Mouse (Mus musculus): Measurements from ENCODE around the gene Cyp11a1.

Cyp11a1 gene

DNA sequence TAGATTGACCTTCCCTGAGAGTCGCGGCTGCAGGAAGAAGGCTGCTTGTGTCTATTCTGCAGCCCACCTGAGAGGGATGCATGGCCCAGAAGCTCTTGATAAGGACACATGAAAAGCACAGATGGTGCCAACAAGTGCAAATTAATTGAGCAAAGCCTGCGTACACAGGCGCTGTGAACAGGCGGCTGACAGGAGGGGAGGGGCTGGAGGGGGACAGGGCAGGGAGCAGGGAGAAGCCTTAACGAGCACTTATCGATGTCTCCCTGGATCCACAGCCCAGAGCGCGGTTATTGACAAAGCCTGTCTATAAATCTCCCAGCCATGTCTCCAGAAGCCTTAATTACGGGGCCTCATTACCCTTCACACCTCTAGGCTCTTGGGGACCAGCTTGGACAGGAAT lies 38.6 kb downstream of the Cyp11a1 start:
- no peak for DNase-seq (ENCODE audit: low spot score)

- DNase-seq (ENCODE audit: low spot score), result no peak
Measured at GRCm38 (mm10) chr9:58045646-58046045, 39.4 kb downstream of the Cyp11a1 start.

- no peak for DNase-seq (ENCODE audit: low spot score)
Measured at GRCm38 (mm10) chr9:58047061-58047460, 40.9 kb downstream of the Cyp11a1 start.

GRCm38 (mm10) chr9:58048621-58049020 lies 42.4 kb downstream of the Cyp11a1 start:
- DNase-seq (ENCODE audit: low spot score), result no peak

DNA sequence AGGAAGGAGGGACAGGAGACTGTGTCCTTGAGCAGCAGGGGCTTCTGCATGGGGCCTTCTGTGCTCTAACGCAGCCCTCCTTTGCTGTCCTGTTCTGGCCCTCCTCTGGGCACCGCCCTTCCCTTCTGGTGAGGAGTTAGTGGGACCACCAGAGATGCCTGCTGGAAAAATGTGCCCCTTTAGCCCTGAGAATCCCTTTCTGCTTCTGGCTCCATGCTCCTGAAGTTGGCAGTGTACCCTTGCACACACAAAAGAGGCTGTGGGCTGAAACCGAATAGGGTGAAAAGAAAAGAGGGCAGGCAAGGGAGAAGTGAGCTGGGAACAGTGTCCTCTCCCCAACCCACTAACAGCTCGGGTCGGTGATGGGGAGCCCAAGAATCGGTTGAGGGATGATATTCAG lies 43.0 kb downstream of the Cyp11a1 start:
- no peak for DNase-seq (ENCODE audit: low spot score)

- DNase-seq (ENCODE audit: low spot score), result no peak
Measured at GRCm38 (mm10) chr9:58049861-58050260, 43.6 kb downstream of the Cyp11a1 start.

- no peak for DNase-seq (ENCODE audit: low spot score)
Measured at GRCm38 (mm10) chr9:58051937-58052336, 45.7 kb downstream of the Cyp11a1 start.

- peak; percentile 37 for DNase-seq (ENCODE audit: low spot score)
Measured at GRCm38 (mm10) chr9:58053102-58053501, 46.9 kb downstream of the Cyp11a1 start.

GRCm38 (mm10) chr9:58053544-58053943 lies 47.3 kb downstream of the Cyp11a1 start:
- no peak for DNase-seq (ENCODE audit: low spot score)

DNA sequence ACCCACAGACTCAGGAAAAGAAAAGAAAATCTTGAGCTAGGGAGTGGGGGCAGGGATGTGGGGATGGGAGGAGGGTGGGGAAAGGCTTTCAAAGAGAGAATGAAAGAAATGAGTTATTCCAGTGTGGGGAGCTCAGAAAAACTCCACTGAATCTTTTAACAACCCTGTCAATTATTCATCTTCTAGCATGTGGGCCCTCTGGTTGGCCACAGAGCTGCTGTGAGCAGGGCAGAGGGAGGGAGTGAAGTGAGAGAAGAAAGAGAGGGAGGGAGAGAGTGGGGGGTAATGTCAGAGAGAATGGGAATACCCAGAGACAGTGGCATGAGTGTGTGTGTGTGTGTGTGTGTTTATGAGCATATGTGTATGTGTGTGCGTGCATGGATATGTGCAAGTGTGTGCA lies 47.8 kb downstream of the Cyp11a1 start:
- DNase-seq (ENCODE audit: low spot score), result no peak

GRCm38 (mm10) chr9:58055666-58056065 lies 49.5 kb downstream of the Cyp11a1 start:
- DNase-seq (ENCODE audit: low spot score), result no peak

DNA sequence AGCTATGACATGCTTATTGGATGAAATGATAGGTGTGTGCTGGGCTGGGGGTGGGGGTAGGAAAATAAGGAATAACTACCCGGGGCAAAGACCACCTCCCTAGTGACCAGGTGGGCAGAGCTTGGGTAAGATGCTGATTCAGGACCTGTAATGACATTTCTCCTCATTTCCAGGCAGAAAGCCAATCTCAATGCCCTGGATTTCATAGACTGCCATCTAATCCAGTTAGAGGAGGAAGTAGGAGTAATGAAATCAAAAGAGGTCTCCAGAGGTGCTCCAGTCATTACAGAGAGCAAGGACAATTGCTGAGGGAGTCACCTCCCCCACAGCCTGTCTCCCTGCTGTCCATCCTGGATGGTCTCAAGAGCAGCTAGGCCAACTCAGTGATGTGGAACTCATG lies 53.7 kb downstream of the Cyp11a1 start:
- DNase-seq (ENCODE audit: low spot score), result no peak

GRCm38 (mm10) chr9:58060677-58061667 lies 54.8 kb downstream of the Cyp11a1 start:
- DNase-seq (ENCODE audit: low spot score), result no peak

- no peak for DNase-seq (ENCODE audit: low spot score)
Measured at GRCm38 (mm10) chr9:58063531-58063930, 57.3 kb downstream of the Cyp11a1 start, which contains the start of gene Stra6. Gene Stra6, plus strand, starts transcription at chr9:58063788.

- no peak for DNase-seq (ENCODE audit: low spot score)
Measured at GRCm38 (mm10) chr9:58065532-58065931, 59.3 kb downstream of the Cyp11a1 start.

- DNase-seq (ENCODE audit: low spot score), result no peak
Measured at GRCm38 (mm10) chr9:58065977-58066730, 59.9 kb downstream of the Cyp11a1 start.

DNA sequence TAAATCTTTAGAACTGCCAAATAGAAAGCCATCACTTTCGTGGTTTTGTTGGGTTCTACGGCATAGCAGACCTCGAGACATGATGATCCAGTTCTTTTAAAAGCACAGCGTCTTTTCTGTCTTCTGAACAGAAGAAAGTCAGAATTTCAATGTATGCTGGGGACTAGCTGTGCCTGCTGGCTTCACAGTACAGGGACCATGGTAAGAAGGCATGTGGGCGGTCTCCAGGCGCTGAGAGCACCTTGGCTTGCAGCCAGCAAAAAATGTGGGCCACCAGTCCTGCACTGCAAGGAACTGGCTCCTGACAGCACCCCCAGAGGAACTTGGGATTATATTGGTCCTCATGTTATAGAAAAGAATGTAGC lies 60.5 kb downstream of the Cyp11a1 start:
- DNase-seq (ENCODE audit: low spot score), result no peak

- no peak for DNase-seq (ENCODE audit: low spot score)
Measured at GRCm38 (mm10) chr9:58067546-58067945, 61.3 kb downstream of the Cyp11a1 start.

DNA sequence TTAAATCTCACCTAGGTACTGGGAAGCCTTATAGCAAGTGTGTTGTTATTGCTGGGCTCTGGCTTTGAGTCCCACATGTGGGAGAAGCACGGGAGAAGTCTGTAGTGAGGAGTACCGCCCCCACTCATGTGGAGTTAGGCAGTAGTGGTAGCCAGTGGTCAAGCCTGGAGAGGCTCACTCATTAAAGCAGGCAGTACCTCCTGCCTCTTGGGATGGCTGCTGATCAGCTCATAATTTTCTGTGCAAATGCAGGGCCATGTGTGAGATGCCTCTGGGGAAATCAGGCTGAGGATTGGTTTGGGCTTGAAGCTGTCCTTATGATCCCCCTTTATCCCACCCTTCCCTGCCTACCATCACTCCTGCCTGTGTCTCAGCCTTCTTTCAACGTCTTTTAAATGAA lies 68.3 kb downstream of the Cyp11a1 start:
- no peak for DNase-seq (ENCODE audit: low spot score)

Data from T-cell, adult 2 months (primary cell).